Mouse (Mus musculus): ENCODE results near the gene Dnajc30.

Gene Dnajc30

DNA sequence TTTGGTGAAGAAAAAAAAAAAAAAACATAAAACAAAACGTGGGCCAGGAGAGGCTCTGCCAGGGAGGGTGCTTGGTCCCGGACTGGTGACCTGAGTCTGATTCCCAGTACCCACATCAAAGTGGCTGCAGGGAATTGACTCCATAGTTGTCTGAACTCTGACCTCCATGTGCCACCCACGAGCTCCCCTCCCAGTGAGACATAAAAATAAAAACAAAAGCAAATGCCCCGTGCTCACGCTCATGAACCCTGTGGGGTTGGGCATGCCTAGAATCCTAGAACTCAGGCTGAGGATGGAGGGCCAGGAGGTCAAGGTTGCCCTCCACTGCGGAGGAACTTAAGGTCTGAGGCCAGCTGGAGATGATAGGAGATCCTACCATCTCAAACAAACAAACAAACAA, 45.0 kb downstream of the Dnajc30 start:
- no peak for DNase-seq (ENCODE audit: low spot score)

- no peak for DNase-seq (ENCODE audit: low spot score)
Observed at GRCm38 (mm10) chr5:135109426-135109825, 45.4 kb downstream of the Dnajc30 start.

DNA sequence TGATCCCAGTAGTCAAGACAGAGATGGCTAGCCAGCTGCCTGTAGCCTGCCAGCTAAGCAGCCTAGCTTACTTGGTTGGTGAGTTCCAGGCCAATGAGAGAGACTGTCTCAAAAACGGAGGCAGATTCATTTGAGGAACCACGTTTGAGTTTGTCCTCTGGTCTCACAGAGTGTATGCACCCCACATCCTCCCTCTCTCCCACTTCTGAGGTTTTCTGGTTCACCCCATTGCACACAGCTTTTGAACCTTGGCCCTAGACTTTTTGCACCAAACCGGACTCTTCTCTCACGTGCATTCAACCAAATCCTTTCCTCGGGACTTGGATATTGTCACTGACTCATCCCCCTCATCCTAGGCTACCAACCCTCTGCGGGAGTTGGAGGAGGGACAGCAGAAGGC, 46.0 kb downstream of the Dnajc30 start:
- DNase-seq (ENCODE audit: low spot score), result no peak

DNA sequence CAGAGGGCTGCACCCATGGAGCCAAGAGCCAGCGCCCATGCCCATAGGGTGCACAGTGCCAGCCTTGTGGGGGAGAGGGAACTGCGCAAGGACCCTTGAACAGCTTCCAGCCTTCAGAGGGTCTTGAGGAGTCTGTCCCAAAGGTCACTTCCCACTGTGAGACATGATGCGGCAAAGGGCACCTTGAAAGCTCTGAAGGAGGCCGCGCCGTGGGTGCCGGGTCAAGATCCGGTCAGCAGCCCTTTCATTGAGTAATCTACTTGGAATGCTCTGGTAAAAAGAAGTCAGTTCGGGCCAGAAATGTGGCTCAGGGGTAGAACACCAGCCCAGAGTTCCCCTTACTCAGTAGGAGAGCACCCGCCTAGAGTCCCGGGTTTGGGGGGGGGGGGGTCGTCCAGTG, 49.8 kb downstream of the Dnajc30 start:
- DNase-seq (ENCODE audit: low spot score), result no peak

DNA sequence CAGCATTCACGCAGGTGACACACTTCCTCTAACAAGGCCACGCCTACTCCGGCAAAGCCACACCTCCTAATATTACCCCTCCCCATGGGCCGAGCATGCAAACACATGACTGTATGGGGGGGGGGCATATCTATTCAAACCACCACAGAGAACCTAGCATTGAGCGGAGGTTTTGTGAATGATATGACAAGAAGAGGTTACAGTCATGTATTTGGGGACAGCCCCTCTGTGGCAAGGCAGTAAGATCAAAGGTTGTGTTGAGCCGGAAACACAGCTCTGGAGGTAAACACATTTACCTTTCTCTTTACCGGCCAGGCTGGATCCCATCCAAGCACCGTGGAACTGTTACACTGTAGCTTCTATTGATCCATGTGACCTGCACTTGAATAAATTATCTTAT, 51.2 kb downstream of the Dnajc30 start:
- DNase-seq (ENCODE audit: low spot score), result no peak
